Mouse (Mus musculus) right cerebral cortex, postnatal 14 days (tissue): ENCODE data around the gene Hils1.
A peak's percentile ranks its signal among the peaks of the same experiment; 100 is the strongest.
"Not testable (repeated sequence)": the region's sequence is repeated elsewhere in the genome, so short reads cannot be mapped to it uniquely, and the experiment has no call there.

Experiments used
- DNase-seq: peaks from one replicate; pipeline ENCODE4 v3.0.0; 2022

Gene Hils1

GRCm38 (mm10) chr11:94957693-94958064, 9.7 kb upstream of the Hils1 start:
- DNase-seq = no peak

GRCm38 (mm10) chr11:94958065-94958858, 9.1 kb upstream of the Hils1 start:
- peak; percentile 41 for DNase-seq

DNA sequence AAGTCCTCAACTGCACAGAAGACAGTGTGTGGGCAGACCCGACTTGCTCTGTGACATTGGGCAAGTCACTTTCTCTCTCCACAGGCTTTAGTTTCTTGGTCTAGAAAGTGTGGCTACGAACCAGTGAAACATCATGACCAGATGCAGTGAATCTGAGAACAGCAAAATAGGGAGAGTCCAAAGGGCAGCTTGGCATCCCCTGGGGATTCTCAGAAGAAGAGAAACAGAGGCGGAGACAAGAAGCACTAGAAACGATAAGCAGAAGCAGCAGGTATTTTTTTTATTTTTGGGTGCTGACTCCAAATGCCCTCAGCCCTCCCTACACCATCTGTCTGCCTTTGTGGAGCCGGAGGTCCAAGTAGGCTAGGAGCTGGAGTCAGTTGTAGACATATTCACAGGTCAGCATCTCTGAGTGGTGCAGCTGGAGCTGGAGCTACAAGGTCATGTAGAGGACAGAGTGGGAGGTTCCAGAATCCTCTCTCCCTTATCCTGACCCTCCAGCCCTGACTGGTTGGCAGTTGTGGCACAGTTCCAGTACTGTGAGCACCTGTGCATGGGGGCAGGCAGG, 4.8 kb upstream of the Hils1 start:
- no peak for DNase-seq

GRCm38 (mm10) chr11:94968187-94968586, 794 bp downstream of the Hils1 start:
- no peak for DNase-seq

GRCm38 (mm10) chr11:94969709-94970108, 2.3 kb downstream of the Hils1 start:
- not testable (repeated sequence) for DNase-seq

- peak; percentile 65 for DNase-seq
Observed at GRCm38 (mm10) chr11:94970210-94970943, 3.0 kb downstream of the Hils1 start.

GRCm38 (mm10) chr11:94971895-94972615, 4.7 kb downstream of the Hils1 start:
- DNase-seq = no peak

- DNase-seq = no peak
Observed at GRCm38 (mm10) chr11:94972887-94973286, 5.5 kb downstream of the Hils1 start.

DNA sequence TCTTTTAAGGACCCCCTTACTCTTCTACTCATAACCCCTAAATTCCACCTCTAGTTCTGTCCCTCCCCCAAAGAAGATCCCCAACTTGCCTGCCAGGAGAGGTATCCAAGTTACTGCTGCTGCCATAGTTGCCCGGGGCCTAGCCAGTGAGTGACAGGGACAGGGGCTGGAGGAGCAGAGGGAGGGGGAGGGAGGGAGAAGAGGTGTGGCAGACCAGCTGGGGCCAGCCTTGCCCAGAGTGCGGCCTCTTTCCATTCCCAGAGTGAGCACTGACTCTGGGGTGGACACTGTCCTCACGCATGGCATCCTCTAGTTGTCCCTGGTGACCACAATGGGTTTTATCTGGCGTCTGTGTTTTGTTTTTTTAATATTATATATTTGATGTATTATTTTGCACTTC, 5.9 kb downstream of the Hils1 start:
- no peak for DNase-seq

GRCm38 (mm10) chr11:94974951-94975350, 7.6 kb downstream of the Hils1 start:
- DNase-seq = no peak

GRCm38 (mm10) chr11:94976199-94976598, 8.8 kb downstream of the Hils1 start, which contains the start of gene Sgca:
Gene Sgca (minus strand): TSS chr11:94976327.
- DNase-seq = no peak

DNA sequence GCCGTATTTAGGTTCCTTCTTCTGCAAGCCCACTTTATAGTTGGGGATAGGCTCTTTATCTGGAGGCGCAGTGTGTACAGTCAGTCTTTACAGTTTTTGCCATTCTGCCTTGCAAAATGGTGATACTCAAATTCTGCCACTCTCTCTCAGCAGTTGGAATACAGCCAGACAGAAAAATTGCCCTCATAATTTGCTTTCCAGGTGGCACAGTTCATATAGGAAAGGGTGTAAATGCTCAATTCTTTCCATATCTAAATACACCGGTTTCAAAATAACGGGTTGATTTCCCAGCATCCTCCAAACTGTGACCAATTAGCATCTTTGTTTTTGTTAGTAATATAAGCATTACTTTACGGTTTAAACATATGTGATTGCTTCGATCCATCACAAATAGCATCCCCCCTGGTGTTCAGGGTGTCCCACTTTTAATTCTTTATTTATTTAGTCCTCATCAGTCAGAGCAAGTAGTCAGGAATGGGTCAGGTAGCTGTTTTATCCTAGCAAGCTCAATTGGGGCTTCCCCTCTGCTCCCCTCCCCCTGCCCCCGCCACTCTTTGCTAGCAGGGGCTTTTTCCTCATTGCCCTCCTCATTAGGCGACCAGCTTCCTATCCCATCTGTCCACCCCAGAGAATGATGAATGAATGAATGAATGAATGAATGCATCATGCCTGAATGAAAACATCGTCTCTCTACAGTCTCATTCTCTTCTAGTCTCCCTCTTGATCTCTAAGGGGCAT, 11.0 kb downstream of the Hils1 start:
- no peak for DNase-seq

DNA sequence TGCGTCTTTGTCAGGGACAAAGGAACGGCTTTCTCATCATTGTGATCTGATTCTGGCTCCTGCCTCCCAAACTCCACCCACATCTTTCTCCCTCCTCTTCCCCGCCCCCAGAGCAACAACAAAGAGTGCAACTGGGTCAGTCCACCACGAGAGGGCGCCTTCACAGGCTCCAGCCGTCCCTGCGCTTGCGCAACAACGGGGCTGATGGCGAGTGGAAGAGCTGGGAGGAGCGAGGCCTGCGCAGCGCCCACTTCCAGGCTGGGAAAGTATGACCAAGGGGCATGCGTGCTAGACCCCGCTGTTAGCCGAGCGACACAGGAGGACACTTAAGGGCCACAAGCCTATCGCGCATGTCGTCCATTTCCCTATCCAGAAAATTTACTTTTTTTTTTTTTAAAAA, 11.6 kb downstream of the Hils1 start:
- peak; percentile 97 for DNase-seq

DNA sequence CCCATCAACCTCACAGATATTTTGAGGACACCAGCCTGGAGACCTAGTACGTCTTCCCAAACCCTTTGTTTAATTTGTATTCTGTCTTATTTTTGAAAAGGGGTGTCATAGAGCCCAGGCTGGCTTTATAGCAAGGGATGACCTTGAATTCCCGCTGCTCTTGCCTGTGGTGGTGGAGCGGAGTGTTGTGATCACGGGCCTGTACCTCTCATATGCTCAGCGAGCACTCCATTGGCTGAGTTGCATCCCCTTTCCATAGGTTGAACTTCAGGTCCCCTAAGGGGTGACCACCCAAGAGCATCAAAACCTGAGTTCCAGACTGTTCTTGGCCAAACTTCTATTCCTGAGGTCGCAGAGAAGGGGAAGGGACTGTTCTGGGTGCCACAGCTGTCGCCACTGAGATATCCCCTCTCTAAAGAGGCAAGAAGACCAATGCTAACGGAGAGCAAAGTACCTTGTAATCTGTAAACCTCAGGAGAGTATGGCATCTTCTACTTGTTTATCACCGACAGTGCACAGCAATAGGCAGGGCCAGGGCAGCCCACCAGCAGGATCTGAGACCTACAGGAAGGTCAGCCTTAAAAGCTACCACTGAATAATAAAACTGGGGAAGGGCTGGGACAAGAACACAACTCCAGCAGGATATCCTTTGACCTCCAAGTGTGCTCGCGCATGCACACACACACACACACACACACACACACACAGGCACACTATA, 12.2 kb downstream of the Hils1 start:
- DNase-seq = no peak

- no peak for DNase-seq
Observed at GRCm38 (mm10) chr11:94985140-94985539, 17.7 kb downstream of the Hils1 start.

DNA sequence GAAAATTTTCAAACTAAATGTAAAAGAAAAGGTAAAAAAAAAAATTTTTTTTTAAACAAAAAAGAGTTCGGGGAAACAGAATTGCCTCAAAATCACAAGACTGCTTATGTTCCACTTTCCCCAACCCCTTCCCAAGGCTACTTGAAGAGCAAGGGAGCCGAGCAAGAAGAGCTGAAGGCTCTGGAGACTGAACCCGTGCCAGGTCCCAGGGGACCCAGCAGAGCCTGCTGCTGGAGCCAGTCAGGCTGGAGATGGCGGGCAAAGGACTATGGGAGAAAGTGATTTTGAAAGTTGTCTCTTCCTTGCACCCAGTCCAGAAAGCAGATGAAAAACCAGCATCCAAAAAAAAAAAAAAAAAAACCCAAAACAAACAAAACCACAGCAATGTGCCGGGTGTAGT, 18.4 kb downstream of the Hils1 start:
- no peak for DNase-seq

DNA sequence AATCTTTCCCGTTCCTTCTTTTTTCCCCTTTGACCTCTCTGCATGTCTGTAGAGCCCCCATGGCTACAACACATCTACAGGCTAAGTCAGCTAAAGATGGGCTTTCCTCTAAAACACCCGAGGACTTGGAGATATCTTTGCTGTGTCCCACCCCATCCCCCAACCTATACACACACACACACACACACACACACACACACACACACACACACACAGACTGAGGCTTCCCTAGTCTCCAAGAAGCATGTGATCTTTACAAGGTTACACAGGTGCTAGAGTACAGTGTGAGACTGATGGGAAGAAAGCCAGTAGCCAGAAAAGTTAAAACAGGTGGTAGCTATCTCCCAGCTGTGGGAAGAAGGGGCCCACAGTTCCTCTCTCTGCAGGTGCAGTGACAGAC, 19.0 kb downstream of the Hils1 start:
- no peak for DNase-seq

GRCm38 (mm10) chr11:94987341-94987740, 19.9 kb downstream of the Hils1 start:
- no peak for DNase-seq

DNA sequence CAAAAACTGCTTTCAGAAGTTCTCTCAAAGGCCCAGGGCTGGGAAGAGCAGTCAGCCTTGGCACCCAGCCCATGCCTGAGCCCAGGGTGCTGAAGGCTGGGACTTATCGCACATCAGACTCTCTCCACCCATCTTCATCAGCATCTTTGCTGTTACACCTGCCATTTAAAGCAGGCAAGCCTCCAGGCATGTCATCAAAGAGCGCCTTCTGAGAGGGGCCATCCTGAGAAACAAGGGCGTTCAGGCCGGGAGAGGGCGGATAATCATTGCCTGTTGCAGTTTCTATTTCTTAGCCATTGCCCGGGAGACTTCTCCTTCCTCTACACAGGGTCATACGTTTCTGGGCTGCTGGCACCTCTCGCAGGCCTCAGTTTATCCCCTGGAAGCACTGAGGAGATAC, 20.5 kb downstream of the Hils1 start:
- no peak for DNase-seq

DNA sequence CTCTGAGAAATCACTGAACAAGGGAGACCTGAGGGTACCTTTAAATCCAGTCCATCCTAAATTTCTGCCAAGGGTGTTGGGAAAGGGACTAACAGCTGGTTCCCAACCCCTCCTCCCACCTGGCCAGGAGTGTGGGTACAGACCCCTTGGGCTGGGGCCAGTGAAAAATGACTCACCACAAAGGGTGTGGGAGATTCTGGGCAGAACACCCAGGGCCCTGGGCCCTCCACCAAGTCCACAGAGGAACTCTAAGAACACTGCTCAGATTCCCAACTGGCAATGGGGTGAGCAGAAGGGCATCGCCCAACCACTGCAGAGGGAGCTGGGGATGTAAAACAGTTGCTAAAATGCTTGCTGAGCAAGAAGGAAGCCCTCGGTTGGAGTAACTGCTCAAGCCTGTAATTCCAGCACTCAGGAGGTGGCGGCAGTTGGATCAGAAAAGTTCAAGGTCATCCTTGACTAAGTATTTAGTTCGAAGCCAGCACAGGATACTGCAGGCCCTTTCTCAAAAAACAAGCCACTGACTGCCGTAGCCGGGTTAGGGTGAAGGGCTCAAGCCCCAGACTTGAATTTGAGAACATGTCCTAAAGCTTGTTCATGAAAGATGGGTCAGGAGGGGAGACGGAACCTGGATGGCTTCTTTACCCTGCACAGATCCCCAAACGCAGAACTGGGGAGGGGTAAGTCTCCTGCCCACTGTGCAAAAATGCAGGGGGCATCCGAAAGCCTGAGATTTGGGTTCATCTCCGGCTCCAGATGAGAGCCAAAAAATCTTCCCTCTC, 21.6 kb downstream of the Hils1 start:
- DNase-seq = no peak

- DNase-seq = peak; percentile 75
Observed at GRCm38 (mm10) chr11:94989562-94990017, 22.2 kb downstream of the Hils1 start.
